Mouse (Mus musculus): ENCODE data around the gene Rbm34. TPM values are rescaled to one million over a fixed set of nuclear protein-coding genes. Genes with fewer than 3 reads are reported as not detected.

Rbm34 gene
- total RNA-seq, 2 experiments from 2014 or later: 10.3 to 10.4 TPM

Other genes starting within 250 kb of the Rbm34 start
- gene Tomm20, start 25.2 kb downstream of the Rbm34 start, total RNA-seq (2021): 100 to 1,000 TPM; 108 to 118 TPM
- gene Pard3, start 92.8 kb upstream of the Rbm34 start, total RNA-seq (2021): 10 to 100 TPM; 48.7 to 52.2 TPM